Mouse (Mus musculus): ENCODE measurements at regions not wholly inside any gene's neighbourhood (a gene's known extent, or its start where the extent isn't known, plus 50 kb on each side); places are given as distances from the start of the nearest gene placed in this dataset.
A peak's percentile ranks its signal among the peaks of the same experiment; 100 is the strongest.

DNA sequence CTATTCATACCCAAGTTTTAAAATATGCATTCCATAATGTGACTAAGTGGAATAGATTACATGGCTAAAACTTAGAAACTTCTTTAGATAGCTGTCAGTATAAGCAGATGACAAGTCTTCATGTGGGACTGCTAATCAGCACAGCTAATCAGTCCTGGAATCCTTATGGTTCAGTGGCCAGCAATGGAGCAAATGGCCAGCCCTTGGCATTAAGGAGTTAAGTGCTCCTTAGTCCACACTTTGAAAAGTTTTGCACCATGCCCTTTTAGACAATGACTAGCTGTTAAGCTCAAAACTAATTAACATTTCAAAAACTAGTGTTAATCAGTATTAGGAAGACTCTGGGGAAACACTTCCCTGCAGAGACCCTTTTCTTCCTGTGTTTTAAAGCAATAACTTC, 1188.4 kb upstream of the Nr2f1 start:
- no peak overlapping the region for H3K27ac ChIP-seq (ENCODE audit: low read depth, low read length)
- ATAC-seq (replicated peaks; ENCODE audit: low FRiP score) (peak; percentile 92), DNase-seq (ENCODE audit: low spot score) (peak; percentile 65)
- no peaks in the 10 kb centered on the region for H3K9me3 ChIP-seq (ENCODE audit: control insufficient read depth, low read length)
- no peak overlapping the region for H3K9ac ChIP-seq (ENCODE audit: low read length)
- H3K36me3 ChIP-seq (ENCODE audit: control insufficient read depth, insufficient read depth, low read length), result no peaks in the 10 kb centered on the region
- H3K4me1 ChIP-seq (replicated peaks; ENCODE audit: control insufficient read depth, insufficient read depth, low read length), result peaks cover 4% of the 10 kb centered on the region; the same call in 1 of the 2 replicates
- H3K27me3 ChIP-seq (ENCODE audit: control insufficient read depth, insufficient read depth, low read length), result no peaks in the 10 kb centered on the region
- H3K4me2 ChIP-seq (ENCODE audit: low read depth, low read length, severe bottlenecking), result no peak overlapping the region
- no peak overlapping the region for H3K4me3 ChIP-seq (ENCODE audit: low read depth, low read length)

DNA sequence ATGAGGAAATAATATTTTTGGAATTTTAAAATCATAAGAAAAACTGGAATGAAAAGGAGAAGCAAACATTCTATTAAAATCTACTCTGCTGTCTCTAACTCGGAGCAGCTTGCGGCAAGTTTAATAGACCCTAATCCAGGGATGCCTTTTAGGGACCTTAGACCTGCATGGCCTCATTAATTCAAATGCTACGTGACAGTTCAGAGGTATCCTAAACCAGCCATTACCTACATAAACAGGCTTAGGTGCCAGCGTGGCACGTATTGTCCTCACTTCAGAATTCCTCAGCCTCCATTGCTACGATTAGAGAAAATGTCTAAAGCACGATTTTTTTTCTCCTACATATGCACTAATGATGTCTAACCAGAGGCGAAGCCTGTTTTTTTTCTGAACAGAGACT, 1141.9 kb upstream of the Nr2f1 start:
- no peaks in the 10 kb centered on the region for H3K9me3 ChIP-seq (ENCODE audit: control insufficient read depth, low read length)
- 36% methylated on average over 8 of the region's 8 CpGs for WGBS
- H3K4me3 ChIP-seq (ENCODE audit: low read depth, low read length), result no peak overlapping the region
- no peaks in the 10 kb centered on the region for H3K36me3 ChIP-seq (ENCODE audit: control insufficient read depth, insufficient read depth, low read length)
- no peak overlapping the region for H3K9ac ChIP-seq (ENCODE audit: low read length)
- H3K27ac ChIP-seq (ENCODE audit: low read depth, low read length), result no peak overlapping the region
- no peak for DNase-seq (ENCODE audit: low spot score)
- no peaks in the 10 kb centered on the region for H3K27me3 ChIP-seq (ENCODE audit: control insufficient read depth, insufficient read depth, low read length)
- peaks cover 4% of the 10 kb centered on the region; the same call in 1 of the 2 replicates for H3K4me1 ChIP-seq (replicated peaks; ENCODE audit: control insufficient read depth, insufficient read depth, low read length)
- no peak overlapping the region for H3K4me2 ChIP-seq (ENCODE audit: low read depth, low read length, severe bottlenecking)
- ATAC-seq (replicated peaks; ENCODE audit: low FRiP score), result peak; percentile 47; the same call in 1 of the 2 replicates

DNA sequence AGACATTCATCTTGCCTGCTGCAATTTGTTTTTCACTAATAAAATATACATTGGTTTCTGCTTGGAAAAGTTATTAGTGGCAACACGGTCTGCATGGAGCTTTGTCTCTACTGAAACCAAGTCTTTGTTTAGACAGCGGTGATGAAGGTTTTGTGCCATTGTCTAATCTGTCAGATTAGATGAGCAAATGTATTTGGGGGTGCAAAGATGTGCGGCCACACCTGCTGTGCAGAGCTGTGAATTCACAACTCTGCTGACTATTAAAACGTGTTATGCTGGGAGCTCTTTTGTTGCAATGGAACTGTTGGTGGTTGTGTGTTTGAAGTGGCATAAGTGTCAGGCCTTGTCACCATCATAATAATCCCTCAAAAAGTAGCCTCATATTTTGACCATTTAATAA, 1140.9 kb upstream of the Nr2f1 start:
- no peak overlapping the region for H3K4me3 ChIP-seq (ENCODE audit: low read depth, low read length)
- no peaks in the 10 kb centered on the region for H3K9me3 ChIP-seq (ENCODE audit: control insufficient read depth, low read length)
- no peak overlapping the region for H3K4me2 ChIP-seq (ENCODE audit: low read depth, low read length, severe bottlenecking)
- no peak overlapping the region for H3K9ac ChIP-seq (ENCODE audit: low read length)
- H3K4me1 ChIP-seq (replicated peaks; ENCODE audit: control insufficient read depth, insufficient read depth, low read length), result peaks cover 4% of the 10 kb centered on the region; the same call in 1 of the 2 replicates
- WGBS, result 21% methylated on average over 4 of the region's 4 CpGs
- no peaks in the 10 kb centered on the region for H3K36me3 ChIP-seq (ENCODE audit: control insufficient read depth, insufficient read depth, low read length)
- no peaks in the 10 kb centered on the region for H3K27me3 ChIP-seq (ENCODE audit: control insufficient read depth, insufficient read depth, low read length)
- H3K27ac ChIP-seq (ENCODE audit: low read depth, low read length), result 0 out of 2 replicates have a peak overlapping the region, but pooled peaks have one; percentile 34
- ATAC-seq (replicated peaks; ENCODE audit: low FRiP score) (peak; percentile 51; the same call in 1 of the 2 replicates), DNase-seq (ENCODE audit: low spot score) (no peak)

DNA sequence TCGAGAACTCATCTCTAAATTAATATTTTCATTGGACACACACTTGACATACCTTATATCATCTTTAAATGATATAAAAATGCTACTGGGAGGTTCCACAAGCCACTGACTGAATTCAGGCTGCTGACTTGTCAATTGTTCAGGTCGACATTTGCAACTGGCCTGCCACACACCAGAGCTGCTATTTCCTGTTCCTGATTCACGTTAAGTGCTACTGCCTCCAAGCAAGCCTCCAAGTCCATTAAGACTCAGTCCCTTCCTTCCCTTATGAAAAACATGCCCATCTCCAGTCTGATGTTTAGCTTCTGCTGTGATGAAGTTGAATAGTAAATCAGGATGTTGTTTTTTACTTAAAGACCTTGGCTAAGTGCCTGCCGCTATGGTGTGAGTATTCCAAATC, 1140.2 kb upstream of the Nr2f1 start:
- Histone ChIP-seq H3K36me3 (ENCODE audit: control insufficient read depth, insufficient read depth, low read length) (no peaks in the 10 kb centered on the region), H3K27ac (ENCODE audit: low read depth, low read length) (0 out of 2 replicates have a peak overlapping the region, but pooled peaks have one; percentile 34), H3K27me3 (ENCODE audit: control insufficient read depth, insufficient read depth, low read length) (no peaks in the 10 kb centered on the region), H3K4me1 (replicated peaks; ENCODE audit: control insufficient read depth, insufficient read depth, low read length) (peaks cover 4% of the 10 kb centered on the region; the same call in 1 of the 2 replicates), H3K4me2 (ENCODE audit: low read depth, low read length, severe bottlenecking) (no peak overlapping the region), H3K9me3 (ENCODE audit: control insufficient read depth, low read length) (no peaks in the 10 kb centered on the region), H3K9ac (ENCODE audit: low read length) (no peak overlapping the region), H3K4me3 (ENCODE audit: low read depth, low read length) (no peak overlapping the region)
- ATAC-seq (replicated peaks; ENCODE audit: low FRiP score) (no peak), DNase-seq (ENCODE audit: low spot score) (no peak)
- WGBS, result 52% methylated on average over 4 of the region's 4 CpGs

DNA sequence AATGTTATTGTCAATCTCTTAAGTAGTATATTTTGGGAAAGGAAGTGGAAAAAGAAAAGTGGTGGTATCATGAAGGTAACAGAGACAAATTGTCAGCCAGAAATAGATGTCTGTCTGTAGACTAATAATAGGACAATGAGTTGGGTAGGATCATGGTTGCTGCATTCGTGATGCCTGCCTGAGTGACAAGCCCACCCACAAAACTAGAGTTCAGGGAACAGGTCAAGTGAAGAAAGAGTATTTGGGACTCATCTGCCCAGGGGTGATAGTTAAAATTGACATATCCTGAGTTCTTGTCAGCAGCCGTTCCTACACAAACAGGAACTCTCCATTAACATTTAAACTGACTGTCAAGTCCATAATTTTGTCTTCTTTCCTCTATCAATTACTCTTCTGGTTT, 1120.6 kb upstream of the Nr2f1 start:
- H3K4me2 ChIP-seq (ENCODE audit: low read depth, low read length, severe bottlenecking), result no peak overlapping the region
- no peaks in the 10 kb centered on the region for H3K9me3 ChIP-seq (ENCODE audit: control insufficient read depth, low read length)
- no peak overlapping the region for H3K9ac ChIP-seq (ENCODE audit: low read length)
- H3K27ac ChIP-seq (ENCODE audit: low read depth, low read length), result no peak overlapping the region
- 65% methylated on average over 2 of the region's 2 CpGs for WGBS
- DNase-seq (ENCODE audit: low spot score), result no peak
- H3K36me3 ChIP-seq (ENCODE audit: control insufficient read depth, insufficient read depth, low read length), result no peaks in the 10 kb centered on the region
- H3K27me3 ChIP-seq (ENCODE audit: control insufficient read depth, insufficient read depth, low read length), result no peaks in the 10 kb centered on the region
- no peak for ATAC-seq (replicated peaks; ENCODE audit: low FRiP score)
- H3K4me3 ChIP-seq (ENCODE audit: low read depth, low read length), result no peak overlapping the region
- no peaks in the 10 kb centered on the region for H3K4me1 ChIP-seq (replicated peaks; ENCODE audit: control insufficient read depth, insufficient read depth, low read length)

DNA sequence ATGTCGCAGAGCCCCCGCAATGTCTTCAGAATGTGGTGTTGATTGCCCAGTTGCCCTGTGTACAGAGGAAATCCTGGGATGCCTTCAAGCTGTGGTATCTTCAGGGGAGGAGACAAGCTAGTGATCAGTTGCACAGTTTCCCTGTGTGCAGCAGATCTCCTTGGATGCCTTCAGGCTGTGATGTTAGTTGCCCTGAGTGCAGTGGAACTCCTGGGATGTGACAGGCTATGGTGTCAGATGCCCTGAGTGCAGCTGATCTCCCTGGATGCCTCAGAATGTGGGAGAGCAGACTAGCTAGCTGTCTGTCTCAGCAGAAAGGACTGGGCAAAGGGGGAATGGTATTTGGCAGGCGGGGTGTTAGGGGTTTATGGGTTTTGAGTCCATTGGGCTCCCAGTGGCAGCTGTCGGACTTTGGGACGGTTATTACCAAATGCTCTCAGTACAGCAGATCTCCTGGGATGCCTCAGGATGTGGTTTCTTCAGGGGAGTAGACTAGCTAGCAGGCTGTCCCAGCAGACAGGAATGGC, 1110.1 kb upstream of the Nr2f1 start:
- no peak for DNase-seq (ENCODE audit: low spot score)
- Histone ChIP-seq H3K9me3 (ENCODE audit: control insufficient read depth, low read length) (no peaks in the 10 kb centered on the region), H3K4me1 (replicated peaks; ENCODE audit: control insufficient read depth, insufficient read depth, low read length) (no peaks in the 10 kb centered on the region), H3K27ac (ENCODE audit: low read depth, low read length) (no peak overlapping the region), H3K4me3 (ENCODE audit: low read depth, low read length) (no peak overlapping the region), H3K27me3 (ENCODE audit: control insufficient read depth, insufficient read depth, low read length) (no peaks in the 10 kb centered on the region), H3K36me3 (ENCODE audit: control insufficient read depth, insufficient read depth, low read length) (no peaks in the 10 kb centered on the region), H3K9ac (ENCODE audit: low read length) (no peak overlapping the region), H3K4me2 (ENCODE audit: low read depth, low read length, severe bottlenecking) (no peak overlapping the region)
- no peak for ATAC-seq (replicated peaks; ENCODE audit: low FRiP score)
- 95% methylated on average over 5 of the region's 5 CpGs for WGBS

DNA sequence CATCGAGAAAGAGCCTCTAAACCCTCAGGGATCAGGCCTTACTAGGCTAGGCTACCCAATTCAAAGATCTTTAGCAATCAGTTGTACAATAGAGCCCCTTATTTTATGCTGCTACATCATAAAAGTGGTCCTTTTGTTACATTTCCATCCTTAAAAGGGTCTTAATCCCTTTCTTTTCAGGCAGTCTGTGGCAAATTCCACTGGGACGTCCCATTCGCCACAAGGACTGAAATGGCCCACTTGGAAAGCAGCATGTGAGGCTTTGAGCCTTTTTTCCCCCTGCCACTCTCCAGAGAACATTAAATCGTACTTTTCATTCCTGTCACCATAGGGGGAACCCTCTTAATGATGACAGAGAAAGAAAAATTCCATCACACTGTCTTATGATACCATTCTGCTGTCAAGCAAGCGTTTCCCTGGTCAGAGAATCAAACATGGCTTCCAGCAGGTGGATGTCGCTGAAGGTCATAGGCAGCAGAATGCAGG, 1097.7 kb upstream of the Nr2f1 start:
- ATAC-seq (replicated peaks; ENCODE audit: low FRiP score) (peak; percentile 85), DNase-seq (ENCODE audit: low spot score) (peak; percentile 53)
- WGBS, result 9% methylated on average over 6 of the region's 6 CpGs
- Histone ChIP-seq H3K36me3 (ENCODE audit: control insufficient read depth, insufficient read depth, low read length) (no peaks in the 10 kb centered on the region), H3K9ac (ENCODE audit: low read length) (no peak overlapping the region), H3K4me3 (ENCODE audit: low read depth, low read length) (no peak overlapping the region), H3K27me3 (ENCODE audit: control insufficient read depth, insufficient read depth, low read length) (no peaks in the 10 kb centered on the region), H3K27ac (ENCODE audit: low read depth, low read length) (peak overlapping the region; percentile 41), H3K4me1 (replicated peaks; ENCODE audit: control insufficient read depth, insufficient read depth, low read length) (0 out of 2 replicates have a peak, but pooled peaks cover 3% of the 10 kb centered on the region), H3K9me3 (ENCODE audit: control insufficient read depth, low read length) (no peaks in the 10 kb centered on the region), H3K4me2 (ENCODE audit: low read depth, low read length, severe bottlenecking) (0 out of 2 replicates have a peak overlapping the region, but pooled peaks have one; percentile 5)

DNA sequence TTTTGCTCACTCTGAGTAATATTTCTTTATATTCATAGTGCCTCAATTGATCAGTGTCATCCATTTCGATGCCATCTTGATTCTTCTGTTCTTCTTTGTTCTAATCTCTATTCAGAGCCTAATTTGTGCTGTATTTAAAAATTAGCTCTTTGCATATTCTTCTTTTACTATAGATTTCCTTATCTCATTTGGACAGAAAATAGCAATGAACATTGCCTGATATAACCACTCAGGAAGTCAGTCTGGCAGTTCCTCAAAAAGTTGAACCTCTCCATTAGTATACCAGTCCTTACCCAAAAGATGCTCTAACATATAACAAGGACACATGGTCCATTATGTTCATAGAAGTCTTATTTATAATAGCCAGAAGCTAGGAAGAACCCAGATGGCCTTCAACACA, 1088.5 kb upstream of the Nr2f1 start:
- ATAC-seq (replicated peaks; ENCODE audit: low FRiP score), result no peak
- 94% methylated on average over 1 of the region's 1 CpGs for WGBS

DNA sequence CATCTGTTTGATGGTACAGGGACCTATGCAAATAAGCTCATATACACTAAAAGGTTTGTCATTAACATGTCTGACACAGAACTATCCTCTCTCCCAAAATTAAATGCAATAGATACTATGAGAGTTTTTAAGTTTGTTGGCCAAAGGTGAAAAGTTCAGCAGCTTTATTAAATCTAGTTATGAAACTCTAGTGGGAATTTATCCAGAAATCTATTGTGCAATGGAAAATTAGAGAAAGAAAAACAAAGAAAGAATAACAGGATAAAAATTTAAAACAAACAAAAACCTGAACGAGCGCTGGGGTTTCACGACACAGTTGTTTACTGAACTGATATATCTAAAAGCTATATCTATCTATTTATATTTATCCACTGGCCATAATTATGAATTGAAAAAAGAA, 1086.6 kb upstream of the Nr2f1 start:
- Histone ChIP-seq H3K9ac (ENCODE audit: low read length) (no peak overlapping the region), H3K27ac (ENCODE audit: low read depth, low read length) (no peak overlapping the region), H3K9me3 (ENCODE audit: control insufficient read depth, low read length) (no peaks in the 10 kb centered on the region), H3K4me1 (replicated peaks; ENCODE audit: control insufficient read depth, insufficient read depth, low read length) (no peaks in the 10 kb centered on the region), H3K36me3 (ENCODE audit: control insufficient read depth, insufficient read depth, low read length) (no peaks in the 10 kb centered on the region), H3K4me2 (ENCODE audit: low read depth, low read length, severe bottlenecking) (no peak overlapping the region), H3K4me3 (ENCODE audit: low read depth, low read length) (no peak overlapping the region), H3K27me3 (ENCODE audit: control insufficient read depth, insufficient read depth, low read length) (no peaks in the 10 kb centered on the region)
- 90% methylated on average over 3 of the region's 3 CpGs for WGBS
- DNase-seq (ENCODE audit: low spot score), result no peak
- no peak for ATAC-seq (replicated peaks; ENCODE audit: low FRiP score)

More for the DNA sequence above, 1088.5 kb upstream of the Nr2f1 start:
- no peaks in the 10 kb centered on the region for H3K4me1 ChIP-seq (replicated peaks; ENCODE audit: control insufficient read depth, insufficient read depth, low read length)
- no peak overlapping the region for H3K4me3 ChIP-seq (ENCODE audit: low read depth, low read length)
- no peak overlapping the region for H3K27ac ChIP-seq (ENCODE audit: low read depth, low read length)
- H3K4me2 ChIP-seq (ENCODE audit: low read depth, low read length, severe bottlenecking), result no peak overlapping the region
- H3K27me3 ChIP-seq (ENCODE audit: control insufficient read depth, insufficient read depth, low read length), result no peaks in the 10 kb centered on the region
- no peaks in the 10 kb centered on the region for H3K9me3 ChIP-seq (ENCODE audit: control insufficient read depth, low read length)
- H3K36me3 ChIP-seq (ENCODE audit: control insufficient read depth, insufficient read depth, low read length), result no peaks in the 10 kb centered on the region
- H3K9ac ChIP-seq (ENCODE audit: low read length), result no peak overlapping the region
- DNase-seq (ENCODE audit: low spot score), result no peak

Measured in forebrain, embryonic 11.5 days (tissue).